Mouse (Mus musculus) bone marrow, adult 2 months (tissue): Measurements from ENCODE around the gene Fndc9. TPM values are rescaled to one million over a fixed set of nuclear protein-coding genes. Genes with fewer than 3 reads are reported as not detected.
A peak's percentile ranks its signal among the peaks of the same experiment; 100 is the strongest.

ENCODE experiments used
- H3K27ac ChIP-seq: fragments of 200-500 bp; 2 replicates; pipeline ENCODE4 v1.5.1; 2012; ENCODE audit warnings: low read depth, mild to moderate bottlenecking, control low read depth, inconsistent platforms, low read length; ENCODE audit not compliant: control insufficient read depth, poor library complexity, insufficient read depth
- H3K4me1 ChIP-seq: fragments of 200-500 bp; 2 replicates; pipeline ENCODE4 v1.6.1; 2011; ENCODE audit warnings: low read length; ENCODE audit not compliant: control insufficient read depth, insufficient read depth
- H3K4me3 ChIP-seq: fragments of 200-500 bp; replicated peaks from 2 replicates; pipeline ENCODE3; 2011; ENCODE audit warnings: mild to moderate bottlenecking, low read depth, low read length, control low read depth; ENCODE audit not compliant: control insufficient read depth
- CTCF ChIP-seq: fragments of 200-500 bp; IDR thresholded peaks from 2 replicates; pipeline ENCODE4 v1.5.1; 2011; ENCODE audit warnings: low read length, control low read depth; ENCODE audit not compliant: control insufficient read depth, insufficient read depth
- POLR2A ChIP-seq: fragments of 200-500 bp; IDR thresholded peaks from 2 replicates; pipeline ENCODE4 v1.6.1; 2011; ENCODE audit warnings: low read depth, mild to moderate bottlenecking, control low read depth, low read length, borderline replicate concordance; ENCODE audit not compliant: control insufficient read depth
- whole genome bisulfite sequencing: fragments of 180-500 bp; shearing (Covaris S2); methylation state at CpG from one replicate; pipeline ENCODE4 v1.1.7; 2018; 5-methylcytosine and 5-hydroxymethylcytosine counted together
- polyA plus RNA-seq: library from polyadenylated mRNA; stranded (reverse); fragments of >200 nt; gene quantifications from 2 replicates; pipeline ENCODE4 v1.2.4, GENCODE M21; 2011; ENCODE audit warnings: low replicate concordance; ENCODE audit not compliant: missing spikeins, insufficient read depth, insufficient read length

The Fndc9 gene
- polyA plus RNA-seq, 1 experiment, result not detected

GRCm38 (mm10) chr11:46209884-46210283 lies 25.4 kb upstream of the Fndc9 start:
- Histone ChIP-seq H3K4me3 (no peak overlapping the region), H3K4me1 (no peaks in the 10 kb centered on the region), H3K27ac (no peak overlapping the region)
- 70% methylated on average over 2 of the region's 2 CpGs for WGBS
- TF ChIP-seq CTCF (no peak), POLR2A (no peak)

GRCm38 (mm10) chr11:46211858-46212257 lies 23.5 kb upstream of the Fndc9 start:
- WGBS, result 65% methylated on average over 3 of the region's 3 CpGs
- no peak overlapping the region for H3K4me3 ChIP-seq
- TF ChIP-seq POLR2A, result no peak
- TF ChIP-seq CTCF, result no peak
- no peak overlapping the region for H3K27ac ChIP-seq
- no peaks in the 10 kb centered on the region for H3K4me1 ChIP-seq

- 90% methylated on average over 5 of the region's 5 CpGs for WGBS
- TF ChIP-seq POLR2A, result no peak
- no peak for TF ChIP-seq CTCF
Observed at GRCm38 (mm10) chr11:46213844-46214243, 21.5 kb upstream of the Fndc9 start.

GRCm38 (mm10) chr11:46214368-46215230 lies 20.7 kb upstream of the Fndc9 start:
- Histone ChIP-seq H3K27ac (no peak overlapping the region), H3K4me1 (no peaks in the 10 kb centered on the region), H3K4me3 (no peak overlapping the region)
- WGBS, result 87% methylated on average over 14 of the region's 14 CpGs
- no peak for TF ChIP-seq CTCF
- TF ChIP-seq POLR2A, result no peak

More at GRCm38 (mm10) chr11:46213844-46214243, 21.5 kb upstream of the Fndc9 start:
- Histone ChIP-seq H3K27ac (no peak overlapping the region), H3K4me3 (no peak overlapping the region), H3K4me1 (no peaks in the 10 kb centered on the region)

- WGBS, result 46% methylated on average over 3 of the region's 3 CpGs
- Histone ChIP-seq H3K4me3 (no peak overlapping the region), H3K27ac (no peak overlapping the region), H3K4me1 (no peaks in the 10 kb centered on the region)
- TF ChIP-seq POLR2A (no peak), CTCF (peak; percentile 92)
Observed at GRCm38 (mm10) chr11:46215354-46215753, 20.0 kb upstream of the Fndc9 start.

- TF ChIP-seq POLR2A (no peak), CTCF (no peak)
Observed at GRCm38 (mm10) chr11:46216669-46217068, 18.7 kb upstream of the Fndc9 start.

GRCm38 (mm10) chr11:46217686-46218085 lies 17.6 kb upstream of the Fndc9 start:
- 94% methylated on average over 9 of the region's 9 CpGs for WGBS
- H3K27ac ChIP-seq, result no peak overlapping the region
- H3K4me3 ChIP-seq, result no peak overlapping the region
- H3K4me1 ChIP-seq, result no peaks in the 10 kb centered on the region
- TF ChIP-seq POLR2A, result no peak
- no peak for TF ChIP-seq CTCF

More at GRCm38 (mm10) chr11:46216669-46217068, 18.7 kb upstream of the Fndc9 start:
- H3K4me3 ChIP-seq, result no peak overlapping the region
- H3K4me1 ChIP-seq, result no peaks in the 10 kb centered on the region
- no peak overlapping the region for H3K27ac ChIP-seq
- 78% methylated on average over 7 of the region's 7 CpGs for WGBS

GRCm38 (mm10) chr11:46218584-46218983 lies 16.7 kb upstream of the Fndc9 start:
- WGBS, result 79% methylated on average over 5 of the region's 5 CpGs
- Histone ChIP-seq H3K4me3 (no peak overlapping the region), H3K27ac (no peak overlapping the region), H3K4me1 (no peaks in the 10 kb centered on the region)
- TF ChIP-seq POLR2A (no peak), CTCF (no peak)
